Mouse (Mus musculus) liver, embryonic 14.5 days (tissue): ENCODE measurements around the gene Pdhb.

Source experiments
- CTCF ChIP-seq: IDR thresholded peaks from 2 replicates; pipeline ENCODE4 v1.5.1; 2016; ENCODE audit warnings: antibody characterized with exemption, low read depth, control low read depth
- EP300 ChIP-seq: IDR thresholded peaks from 2 replicates; pipeline ENCODE4 v1.6.1; 2016; ENCODE audit warnings: antibody characterized with exemption, low read depth

- TF ChIP-seq CTCF (peak; percentile 63), EP300 (no peak)
Measured at GRCm38 (mm10) chr14:8213803-8214224, 41.0 kb upstream of the Pdhb start, which contains the start of gene Kctd6.
